Mouse (Mus musculus): Measurements from ENCODE around the gene Trap1. TPM values are rescaled to one million over a fixed set of nuclear protein-coding genes. Genes with fewer than 3 reads are reported as not detected.
A peak's percentile ranks its signal among the peaks of the same experiment; 100 is the strongest.

The Trap1 gene
- 54.3 TPM in 2 replicates for polyA plus RNA-seq (2014; fragmentation: Nextera tagmentation; extraction: Ambion mirVana)

GRCm38 (mm10) chr16:4077384-4078061 lies at the start of gene Trap1:
Gene Trap1 (minus strand): TSS chr16:4077827.
- Histone ChIP-seq H3K4me3 (ENCODE audit: low read depth, low read length) (peak within 1 kb of the TSS; percentile 87), H3K27ac (ENCODE audit: low read depth, low read length) (peak within 1 kb of the TSS; percentile 86), H3K4me2 (ENCODE audit: low read depth, low read length) (peak within 1 kb of the TSS; percentile 57), H3K9me3 (ENCODE audit: control insufficient read depth, low read length) (no peaks in the 10 kb centered on the region), H3K27me3 (ENCODE audit: control insufficient read depth, insufficient read depth, low read length) (no peaks in the 10 kb centered on the region), H3K36me3 (ENCODE audit: control insufficient read depth, insufficient read depth, low read length) (0 out of 2 replicates have a peak, but pooled peaks cover 3% of the 10 kb centered on the region), H3K9ac (replicated peaks; ENCODE audit: low read depth, low read length) (peak within 1 kb of the TSS; percentile 82), H3K4me1 (ENCODE audit: control insufficient read depth, insufficient read depth, low read length) (peaks cover 9% of the 10 kb centered on the region; the same call in 1 of the 2 replicates)
- WGBS = under 1% methylated on average over 52 of the region's 58 CpGs
- peak; percentile 99 for ATAC-seq (ENCODE audit: low read depth)

GRCm38 (mm10) chr16:4117072-4117471 lies 39.4 kb upstream of the Trap1 start:
- no peaks in the 10 kb centered on the region for H3K27me3 ChIP-seq (ENCODE audit: control insufficient read depth, insufficient read depth, low read length)
- no peaks in the 10 kb centered on the region for H3K9me3 ChIP-seq (ENCODE audit: control insufficient read depth, low read length)
- no peak overlapping the region for H3K4me2 ChIP-seq (ENCODE audit: low read depth, low read length)
- ATAC-seq (ENCODE audit: low read depth) = no peak
- H3K4me3 ChIP-seq (ENCODE audit: low read depth, low read length) = no peak overlapping the region
- H3K4me1 ChIP-seq (ENCODE audit: control insufficient read depth, insufficient read depth, low read length) = no peaks in the 10 kb centered on the region
- 91% methylated on average over 4 of the region's 4 CpGs for WGBS
- H3K9ac ChIP-seq (replicated peaks; ENCODE audit: low read depth, low read length) = no peak overlapping the region
- H3K27ac ChIP-seq (ENCODE audit: low read depth, low read length) = no peak overlapping the region
- H3K36me3 ChIP-seq (ENCODE audit: control insufficient read depth, insufficient read depth, low read length) = peaks cover 64% of the 10 kb centered on the region

- H3K27ac ChIP-seq (ENCODE audit: low read depth, low read length) = no peak overlapping the region
Measured at GRCm38 (mm10) chr16:4100374-4100773, 22.7 kb upstream of the Trap1 start.

GRCm38 (mm10) chr16:4097521-4097920 lies 19.9 kb upstream of the Trap1 start:
- WGBS = 100% methylated on average over 1 of the region's 1 CpGs
- H3K36me3 ChIP-seq (ENCODE audit: control insufficient read depth, insufficient read depth, low read length) = peaks cover 56% of the 10 kb centered on the region
- H3K4me1 ChIP-seq (ENCODE audit: control insufficient read depth, insufficient read depth, low read length) = no peaks in the 10 kb centered on the region
- no peaks in the 10 kb centered on the region for H3K9me3 ChIP-seq (ENCODE audit: control insufficient read depth, low read length)
- no peak overlapping the region for H3K4me2 ChIP-seq (ENCODE audit: low read depth, low read length)
- H3K27me3 ChIP-seq (ENCODE audit: control insufficient read depth, insufficient read depth, low read length) = no peaks in the 10 kb centered on the region
- no peak overlapping the region for H3K9ac ChIP-seq (replicated peaks; ENCODE audit: low read depth, low read length)
- no peak overlapping the region for H3K27ac ChIP-seq (ENCODE audit: low read depth, low read length)
- no peak overlapping the region for H3K4me3 ChIP-seq (ENCODE audit: low read depth, low read length)
- no peak for ATAC-seq (ENCODE audit: low read depth)

More at GRCm38 (mm10) chr16:4100374-4100773, 22.7 kb upstream of the Trap1 start:
- H3K36me3 ChIP-seq (ENCODE audit: control insufficient read depth, insufficient read depth, low read length) = peaks cover 47% of the 10 kb centered on the region
- no peak overlapping the region for H3K9ac ChIP-seq (replicated peaks; ENCODE audit: low read depth, low read length)
- no peaks in the 10 kb centered on the region for H3K9me3 ChIP-seq (ENCODE audit: control insufficient read depth, low read length)
- H3K4me1 ChIP-seq (ENCODE audit: control insufficient read depth, insufficient read depth, low read length) = no peaks in the 10 kb centered on the region
- no peak overlapping the region for H3K4me2 ChIP-seq (ENCODE audit: low read depth, low read length)
- 92% methylated on average over 2 of the region's 2 CpGs for WGBS
- no peak overlapping the region for H3K4me3 ChIP-seq (ENCODE audit: low read depth, low read length)
- no peak for ATAC-seq (ENCODE audit: low read depth)
- no peaks in the 10 kb centered on the region for H3K27me3 ChIP-seq (ENCODE audit: control insufficient read depth, insufficient read depth, low read length)

- H3K9me3 ChIP-seq (ENCODE audit: control insufficient read depth, low read length) = no peaks in the 10 kb centered on the region
- H3K9ac ChIP-seq (replicated peaks; ENCODE audit: low read depth, low read length) = no peak overlapping the region
- no peaks in the 10 kb centered on the region for H3K27me3 ChIP-seq (ENCODE audit: control insufficient read depth, insufficient read depth, low read length)
- H3K27ac ChIP-seq (ENCODE audit: low read depth, low read length) = no peak overlapping the region
- no peaks in the 10 kb centered on the region for H3K4me1 ChIP-seq (ENCODE audit: control insufficient read depth, insufficient read depth, low read length)
- H3K4me2 ChIP-seq (ENCODE audit: low read depth, low read length) = no peak overlapping the region
- no peak overlapping the region for H3K4me3 ChIP-seq (ENCODE audit: low read depth, low read length)
- H3K36me3 ChIP-seq (ENCODE audit: control insufficient read depth, insufficient read depth, low read length) = peaks cover 59% of the 10 kb centered on the region
- no peak for ATAC-seq (ENCODE audit: low read depth)
Measured at GRCm38 (mm10) chr16:4096898-4097297, 19.3 kb upstream of the Trap1 start.

GRCm38 (mm10) chr16:4096141-4096540 lies 18.5 kb upstream of the Trap1 start:
- peaks cover 67% of the 10 kb centered on the region for H3K36me3 ChIP-seq (ENCODE audit: control insufficient read depth, insufficient read depth, low read length)
- ATAC-seq (ENCODE audit: low read depth) = no peak
- no peak overlapping the region for H3K4me2 ChIP-seq (ENCODE audit: low read depth, low read length)
- no peaks in the 10 kb centered on the region for H3K9me3 ChIP-seq (ENCODE audit: control insufficient read depth, low read length)
- H3K27ac ChIP-seq (ENCODE audit: low read depth, low read length) = no peak overlapping the region
- H3K9ac ChIP-seq (replicated peaks; ENCODE audit: low read depth, low read length) = no peak overlapping the region
- no peaks in the 10 kb centered on the region for H3K4me1 ChIP-seq (ENCODE audit: control insufficient read depth, insufficient read depth, low read length)
- no peak overlapping the region for H3K4me3 ChIP-seq (ENCODE audit: low read depth, low read length)
- WGBS = 95% methylated on average over 3 of the region's 3 CpGs
- H3K27me3 ChIP-seq (ENCODE audit: control insufficient read depth, insufficient read depth, low read length) = no peaks in the 10 kb centered on the region

- no peaks in the 10 kb centered on the region for H3K4me1 ChIP-seq (ENCODE audit: control insufficient read depth, insufficient read depth, low read length)
- H3K27me3 ChIP-seq (ENCODE audit: control insufficient read depth, insufficient read depth, low read length) = no peaks in the 10 kb centered on the region
- H3K27ac ChIP-seq (ENCODE audit: low read depth, low read length) = no peak overlapping the region
- peaks cover 79% of the 10 kb centered on the region for H3K36me3 ChIP-seq (ENCODE audit: control insufficient read depth, insufficient read depth, low read length)
- H3K9ac ChIP-seq (replicated peaks; ENCODE audit: low read depth, low read length) = no peak overlapping the region
- WGBS = 95% methylated on average over 8 of the region's 8 CpGs
- no peak for ATAC-seq (ENCODE audit: low read depth)
- H3K4me3 ChIP-seq (ENCODE audit: low read depth, low read length) = no peak overlapping the region
- no peaks in the 10 kb centered on the region for H3K9me3 ChIP-seq (ENCODE audit: control insufficient read depth, low read length)
- no peak overlapping the region for H3K4me2 ChIP-seq (ENCODE audit: low read depth, low read length)
Measured at GRCm38 (mm10) chr16:4087214-4087913, 9.7 kb upstream of the Trap1 start.

- no peaks in the 10 kb centered on the region for H3K27me3 ChIP-seq (ENCODE audit: control insufficient read depth, insufficient read depth, low read length)
- no peak overlapping the region for H3K4me3 ChIP-seq (ENCODE audit: low read depth, low read length)
- 96% methylated on average over 9 of the region's 9 CpGs for WGBS
- H3K9ac ChIP-seq (replicated peaks; ENCODE audit: low read depth, low read length) = no peak overlapping the region
- H3K4me2 ChIP-seq (ENCODE audit: low read depth, low read length) = no peak overlapping the region
- no peak for ATAC-seq (ENCODE audit: low read depth)
- no peak overlapping the region for H3K27ac ChIP-seq (ENCODE audit: low read depth, low read length)
- no peaks in the 10 kb centered on the region for H3K9me3 ChIP-seq (ENCODE audit: control insufficient read depth, low read length)
- no peaks in the 10 kb centered on the region for H3K4me1 ChIP-seq (ENCODE audit: control insufficient read depth, insufficient read depth, low read length)
- H3K36me3 ChIP-seq (ENCODE audit: control insufficient read depth, insufficient read depth, low read length) = peaks cover 66% of the 10 kb centered on the region
Measured at GRCm38 (mm10) chr16:4085851-4086387, 8.3 kb upstream of the Trap1 start.

GRCm38 (mm10) chr16:4085051-4085450 lies 7.4 kb upstream of the Trap1 start:
- no peak overlapping the region for H3K4me2 ChIP-seq (ENCODE audit: low read depth, low read length)
- ATAC-seq (ENCODE audit: low read depth) = no peak
- H3K27me3 ChIP-seq (ENCODE audit: control insufficient read depth, insufficient read depth, low read length) = no peaks in the 10 kb centered on the region
- no peaks in the 10 kb centered on the region for H3K4me1 ChIP-seq (ENCODE audit: control insufficient read depth, insufficient read depth, low read length)
- H3K27ac ChIP-seq (ENCODE audit: low read depth, low read length) = no peak overlapping the region
- 95% methylated on average over 7 of the region's 7 CpGs for WGBS
- H3K4me3 ChIP-seq (ENCODE audit: low read depth, low read length) = no peak overlapping the region
- peaks cover 57% of the 10 kb centered on the region for H3K36me3 ChIP-seq (ENCODE audit: control insufficient read depth, insufficient read depth, low read length)
- H3K9ac ChIP-seq (replicated peaks; ENCODE audit: low read depth, low read length) = no peak overlapping the region
- H3K9me3 ChIP-seq (ENCODE audit: control insufficient read depth, low read length) = no peaks in the 10 kb centered on the region
